Mouse (Mus musculus): Measurements from ENCODE around the gene I830077J02Rik. TPM values are rescaled to one million over a fixed set of nuclear protein-coding genes. Genes with fewer than 3 reads are reported as not detected.

I830077J02Rik gene
- total and polyA plus RNA-seq, 2 experiments from 2014 or later, result 0.21 to 0.41 TPM

DNA sequence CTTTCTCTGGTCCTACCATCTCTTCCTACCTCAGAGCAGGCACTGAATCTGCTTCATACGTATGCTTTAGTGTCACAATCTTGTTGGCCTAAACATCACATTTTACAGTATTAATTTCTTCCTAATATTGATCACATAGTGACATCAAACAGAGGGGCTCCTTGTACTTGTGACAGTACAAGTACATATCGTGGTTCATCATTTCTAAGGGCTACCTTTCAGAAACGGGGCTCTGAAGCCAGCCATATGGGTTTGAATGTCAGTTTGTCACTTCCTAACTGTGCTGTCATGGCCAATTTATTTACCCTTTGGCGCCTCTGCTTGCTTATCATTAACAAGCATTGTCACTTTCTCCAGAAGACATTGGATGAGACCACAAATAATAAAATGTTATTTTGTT is 31.0 kb downstream of the I830077J02Rik start:
- no peak overlapping the region for H3K9ac ChIP-seq (replicated peaks; ENCODE audit: low read length)
- H3K27me3 ChIP-seq (ENCODE audit: insufficient read depth, low read length), result no peaks in the 10 kb centered on the region
- no peaks in the 10 kb centered on the region for H3K9me3 ChIP-seq (ENCODE audit: low read length)
- TF ChIP-seq CTCF (IDR thresholded peaks at IDR 0.05; ENCODE audit: low read depth), result no peak
- ATAC-seq (no peak), DNase-seq (ENCODE audit: low spot score) (no peak)
- H3K27ac ChIP-seq, result no peak overlapping the region
- no peaks in the 10 kb centered on the region for H3K4me1 ChIP-seq (ENCODE audit: insufficient read depth, low read length)
- H3K4me3 ChIP-seq (ENCODE audit: low read length), result no peak overlapping the region
- no peak overlapping the region for H3K4me2 ChIP-seq (ENCODE audit: low read depth, low read length)
- WGBS, result 73% methylated on average over 4 of the region's 4 CpGs
- no peaks in the 10 kb centered on the region for H3K36me3 ChIP-seq (ENCODE audit: insufficient read depth, low read length)

DNA sequence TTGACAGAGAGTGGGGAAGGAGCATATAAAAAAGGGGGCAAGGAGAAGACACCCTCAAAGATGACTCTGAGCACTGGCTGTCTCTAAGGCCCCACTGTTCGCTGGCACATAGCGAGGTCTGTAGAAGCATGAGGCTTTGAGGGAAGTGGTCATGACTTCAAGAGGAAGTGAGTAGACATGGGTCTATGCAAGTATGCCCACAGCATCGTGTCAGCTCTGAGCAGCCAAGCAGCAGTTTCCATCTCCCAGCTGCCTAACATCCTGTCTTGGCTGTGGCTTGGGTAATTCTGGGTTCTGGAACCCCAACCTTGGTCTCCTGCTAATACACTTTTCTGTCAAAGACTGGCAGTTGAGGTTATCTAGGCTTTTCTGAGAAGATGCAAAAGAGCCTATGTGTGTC is 31.7 kb downstream of the I830077J02Rik start:
- no peaks in the 10 kb centered on the region for H3K9me3 ChIP-seq (ENCODE audit: low read length)
- 84% methylated on average over 3 of the region's 3 CpGs for WGBS
- no peaks in the 10 kb centered on the region for H3K27me3 ChIP-seq (ENCODE audit: insufficient read depth, low read length)
- DNase-seq (ENCODE audit: low spot score) (no peak), ATAC-seq (no peak)
- H3K4me3 ChIP-seq (ENCODE audit: low read length), result no peak overlapping the region
- H3K36me3 ChIP-seq (ENCODE audit: insufficient read depth, low read length), result no peaks in the 10 kb centered on the region
- H3K4me1 ChIP-seq (ENCODE audit: insufficient read depth, low read length), result no peaks in the 10 kb centered on the region
- H3K27ac ChIP-seq, result no peak overlapping the region
- H3K4me2 ChIP-seq (ENCODE audit: low read depth, low read length), result no peak overlapping the region
- no peak overlapping the region for H3K9ac ChIP-seq (replicated peaks; ENCODE audit: low read length)
- TF ChIP-seq CTCF (IDR thresholded peaks at IDR 0.05; ENCODE audit: low read depth), result no peak

DNA sequence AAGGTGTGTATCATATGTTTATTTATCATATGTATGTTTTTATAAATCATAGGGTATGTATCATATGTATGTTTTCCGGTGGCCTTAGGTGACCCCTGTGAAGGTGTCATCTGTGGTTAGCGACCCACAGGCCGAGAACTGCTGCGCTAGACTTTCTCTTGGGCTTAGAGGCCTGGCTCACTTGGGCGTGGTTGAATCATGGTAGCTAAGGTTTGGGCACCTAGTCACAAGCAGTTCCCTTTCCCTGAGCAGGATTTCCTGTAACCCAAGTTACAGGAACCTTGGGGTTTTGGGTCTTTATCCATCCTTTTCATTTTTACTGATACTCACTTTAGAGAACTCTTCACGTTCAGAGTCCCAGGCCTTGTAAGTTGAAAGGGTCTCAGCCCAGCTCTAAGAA is 32.2 kb downstream of the I830077J02Rik start:
- no peak for ATAC-seq
- DNase-seq (ENCODE audit: low spot score), result no peak
- no peaks in the 10 kb centered on the region for H3K9me3 ChIP-seq (ENCODE audit: low read length)
- H3K27me3 ChIP-seq (ENCODE audit: insufficient read depth, low read length), result no peaks in the 10 kb centered on the region
- no peak overlapping the region for H3K27ac ChIP-seq
- no peak overlapping the region for H3K9ac ChIP-seq (replicated peaks; ENCODE audit: low read length)
- WGBS, result 78% methylated on average over 6 of the region's 6 CpGs
- no peak for TF ChIP-seq CTCF (IDR thresholded peaks at IDR 0.05; ENCODE audit: low read depth)
- no peak overlapping the region for H3K4me3 ChIP-seq (ENCODE audit: low read length)
- H3K4me2 ChIP-seq (ENCODE audit: low read depth, low read length), result no peak overlapping the region
- no peaks in the 10 kb centered on the region for H3K4me1 ChIP-seq (ENCODE audit: insufficient read depth, low read length)
- H3K36me3 ChIP-seq (ENCODE audit: insufficient read depth, low read length), result no peaks in the 10 kb centered on the region

DNA sequence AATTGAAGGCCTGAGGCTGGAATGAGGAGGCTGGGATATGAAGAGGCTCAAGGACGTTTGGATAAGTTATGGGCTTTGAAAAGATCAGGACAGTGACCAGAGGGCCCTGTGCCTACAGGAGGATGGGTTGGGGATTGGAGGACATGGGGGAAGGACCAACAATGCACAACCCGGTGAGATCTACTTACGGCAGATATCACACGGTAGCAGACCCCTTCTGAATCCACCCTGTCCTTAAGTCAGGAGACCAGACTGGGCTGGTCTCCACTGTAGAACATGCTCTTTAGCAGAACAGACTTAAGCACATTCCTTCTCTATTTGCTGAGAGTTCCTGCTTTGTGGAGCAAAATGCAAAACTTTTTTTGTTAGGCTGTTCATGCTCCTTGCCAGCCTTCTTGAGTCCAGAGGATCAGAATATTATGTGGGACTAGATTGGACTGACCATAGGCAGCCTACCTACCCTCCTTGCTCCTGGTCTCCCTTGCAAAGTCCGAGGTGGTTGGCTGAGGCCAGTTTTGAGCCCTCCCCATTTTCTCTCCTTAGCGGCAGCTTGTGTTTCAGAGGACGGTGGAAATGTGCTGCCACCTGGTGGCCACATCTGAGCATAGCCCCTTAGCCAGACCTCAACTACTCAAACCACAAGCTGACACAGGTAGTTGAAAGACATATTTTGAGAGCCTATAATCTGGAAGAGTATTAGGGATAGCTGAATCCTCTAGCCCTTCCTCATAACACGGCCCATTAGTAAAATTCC is 32.9 kb downstream of the I830077J02Rik start:
- Histone ChIP-seq H3K4me1 (ENCODE audit: insufficient read depth, low read length) (peaks cover 3% of the 10 kb centered on the region; the same call in 1 of the 2 replicates), H3K27me3 (ENCODE audit: insufficient read depth, low read length) (no peaks in the 10 kb centered on the region), H3K9me3 (ENCODE audit: low read length) (no peaks in the 10 kb centered on the region), H3K4me3 (ENCODE audit: low read length) (no peak overlapping the region), H3K36me3 (ENCODE audit: insufficient read depth, low read length) (no peaks in the 10 kb centered on the region), H3K27ac (no peak overlapping the region), H3K4me2 (ENCODE audit: low read depth, low read length) (no peak overlapping the region), H3K9ac (replicated peaks; ENCODE audit: low read length) (no peak overlapping the region)
- DNase-seq (ENCODE audit: low spot score) (peak; percentile 89), ATAC-seq (peak; percentile 82)
- peak; percentile 97 for TF ChIP-seq CTCF (IDR thresholded peaks at IDR 0.05; ENCODE audit: low read depth)
- 43% methylated on average over 8 of the region's 8 CpGs for WGBS

DNA sequence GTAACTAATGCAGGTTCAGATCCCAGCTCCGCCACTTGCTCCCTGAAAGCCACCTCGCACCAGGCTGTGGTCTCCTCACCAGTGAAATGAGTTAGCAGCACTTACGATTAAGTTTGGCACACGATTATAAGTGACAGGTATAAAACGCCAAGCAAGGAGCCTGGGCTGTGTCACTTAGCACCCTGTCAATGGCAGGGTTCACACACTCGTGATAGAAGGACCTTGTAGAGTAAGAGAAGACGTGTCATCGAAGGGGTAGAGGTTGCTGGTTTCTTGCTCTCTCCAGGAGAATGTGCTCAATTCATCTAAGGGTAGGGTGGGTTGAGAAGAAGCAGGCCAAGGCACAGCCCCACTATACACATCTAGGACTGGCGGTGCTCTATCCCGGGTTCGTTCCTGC is 33.6 kb downstream of the I830077J02Rik start:
- Histone ChIP-seq H3K9me3 (ENCODE audit: low read length) (no peaks in the 10 kb centered on the region), H3K4me1 (ENCODE audit: insufficient read depth, low read length) (peaks cover 3% of the 10 kb centered on the region; the same call in 1 of the 2 replicates), H3K4me3 (ENCODE audit: low read length) (no peak overlapping the region), H3K27ac (no peak overlapping the region), H3K9ac (replicated peaks; ENCODE audit: low read length) (no peak overlapping the region), H3K27me3 (ENCODE audit: insufficient read depth, low read length) (no peaks in the 10 kb centered on the region), H3K36me3 (ENCODE audit: insufficient read depth, low read length) (no peaks in the 10 kb centered on the region), H3K4me2 (ENCODE audit: low read depth, low read length) (no peak overlapping the region)
- no peak for DNase-seq (ENCODE audit: low spot score)
- ATAC-seq, result no peak
- WGBS, result 94% methylated on average over 11 of the region's 11 CpGs
- no peak for TF ChIP-seq CTCF (IDR thresholded peaks at IDR 0.05; ENCODE audit: low read depth)

DNA sequence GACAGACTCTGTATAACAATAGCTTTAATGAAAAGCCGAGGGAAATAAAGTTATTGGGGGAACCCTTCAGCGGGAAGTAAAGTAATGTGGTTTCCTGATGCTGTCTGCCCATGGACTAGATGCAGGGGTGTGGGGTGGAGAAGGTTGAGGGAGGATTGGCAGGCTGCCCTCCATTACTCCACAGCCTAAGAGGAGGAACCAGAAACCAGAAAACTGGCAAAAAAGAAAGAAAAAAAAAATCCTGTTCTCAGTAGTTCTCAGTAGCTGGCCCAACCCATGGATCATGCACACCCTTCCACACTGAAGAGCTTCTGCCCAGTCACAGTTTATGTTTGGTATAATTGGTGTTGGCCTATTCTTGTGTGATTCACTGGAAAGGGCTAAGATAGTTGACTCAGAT is 34.1 kb downstream of the I830077J02Rik start:
- no peak overlapping the region for H3K4me2 ChIP-seq (ENCODE audit: low read depth, low read length)
- no peak for DNase-seq (ENCODE audit: low spot score)
- H3K9ac ChIP-seq (replicated peaks; ENCODE audit: low read length), result no peak overlapping the region
- no peaks in the 10 kb centered on the region for H3K36me3 ChIP-seq (ENCODE audit: insufficient read depth, low read length)
- WGBS, result 77% methylated on average over 2 of the region's 2 CpGs
- TF ChIP-seq CTCF (IDR thresholded peaks at IDR 0.05; ENCODE audit: low read depth), result no peak
- no peak overlapping the region for H3K4me3 ChIP-seq (ENCODE audit: low read length)
- no peaks in the 10 kb centered on the region for H3K9me3 ChIP-seq (ENCODE audit: low read length)
- H3K27ac ChIP-seq, result no peak overlapping the region
- peaks cover 3% of the 10 kb centered on the region; the same call in 1 of the 2 replicates for H3K4me1 ChIP-seq (ENCODE audit: insufficient read depth, low read length)
- no peak for ATAC-seq
- H3K27me3 ChIP-seq (ENCODE audit: insufficient read depth, low read length), result no peaks in the 10 kb centered on the region

DNA sequence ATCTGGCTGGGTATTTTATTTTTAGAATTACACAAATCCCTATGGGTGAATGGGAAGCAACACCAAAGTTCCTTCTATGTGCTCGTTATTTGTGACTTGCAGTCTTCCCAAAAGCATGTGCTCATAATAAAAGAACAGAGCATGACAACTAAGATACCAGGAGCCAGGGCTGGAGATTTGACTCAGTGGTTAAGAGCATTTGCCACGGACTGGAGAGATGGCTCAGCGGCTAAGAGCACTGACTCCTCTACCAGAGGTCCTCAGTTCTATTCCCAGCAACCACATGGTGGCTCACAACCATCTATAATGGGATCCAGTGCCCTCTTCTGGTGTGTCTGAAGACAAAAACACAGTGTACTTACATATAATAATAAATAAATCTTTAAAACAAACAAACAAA is 35.7 kb downstream of the I830077J02Rik start:
- Histone ChIP-seq H3K4me1 (ENCODE audit: insufficient read depth, low read length) (peaks cover 3% of the 10 kb centered on the region; the same call in 1 of the 2 replicates), H3K36me3 (ENCODE audit: insufficient read depth, low read length) (no peaks in the 10 kb centered on the region), H3K4me3 (ENCODE audit: low read length) (no peak overlapping the region), H3K9ac (replicated peaks; ENCODE audit: low read length) (no peak overlapping the region), H3K27me3 (ENCODE audit: insufficient read depth, low read length) (no peaks in the 10 kb centered on the region), H3K4me2 (ENCODE audit: low read depth, low read length) (no peak overlapping the region), H3K9me3 (ENCODE audit: low read length) (no peaks in the 10 kb centered on the region), H3K27ac (no peak overlapping the region)
- ATAC-seq (no peak), DNase-seq (ENCODE audit: low spot score) (no peak)
- no peak for TF ChIP-seq CTCF (IDR thresholded peaks at IDR 0.05; ENCODE audit: low read depth)
- 81% methylated on average over 3 of the region's 3 CpGs for WGBS
